Mouse (Mus musculus) kidney, adult 18-20 months (tissue): Measurements from ENCODE around the gene Smurf1.

Source experiments
- DNase-seq: peaks from one replicate; pipeline ENCODE4 v3.0.0; 2021

Smurf1 gene

DNA sequence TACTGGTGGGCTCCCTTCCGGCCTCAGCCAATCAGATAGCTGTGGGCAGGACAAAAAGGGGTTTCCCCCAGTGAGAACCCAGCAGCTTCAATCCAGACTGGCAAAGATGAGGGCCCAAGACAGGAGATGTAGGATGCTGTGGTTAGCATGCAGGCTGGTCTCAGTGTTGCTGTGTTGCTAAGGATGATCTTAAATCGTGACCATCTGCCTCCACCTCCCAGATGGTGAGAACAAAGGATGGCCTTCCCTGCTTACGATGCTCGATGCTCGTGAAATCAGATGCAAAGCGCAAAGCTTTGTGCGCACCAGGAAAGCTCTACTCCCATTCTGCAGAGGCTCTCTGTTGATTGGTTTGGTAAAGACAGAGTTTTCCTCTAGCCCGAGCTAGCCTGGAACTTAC, 104.7 kb downstream of the Smurf1 start:
- no peak for DNase-seq

DNA sequence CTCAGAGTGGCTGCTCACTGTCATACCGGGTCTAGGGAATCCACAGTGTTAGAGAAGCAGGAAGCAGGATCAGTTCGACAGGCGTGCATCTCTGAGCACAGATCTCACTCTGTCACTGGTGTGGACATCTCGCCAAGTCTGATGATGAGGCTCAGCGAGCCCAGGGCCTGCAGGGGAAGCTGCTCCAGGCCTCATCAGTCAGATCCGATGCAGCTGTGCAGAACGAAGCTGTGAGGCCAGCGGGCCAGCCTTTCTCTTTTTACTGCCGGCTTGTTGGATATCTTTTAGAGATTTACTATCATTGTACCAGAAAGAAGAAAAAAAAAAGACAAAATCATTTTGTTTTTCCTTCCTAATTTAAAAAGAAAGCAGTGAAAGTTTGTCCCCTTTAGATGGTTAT, 106.4 kb downstream of the Smurf1 start:
- DNase-seq = no peak

DNA sequence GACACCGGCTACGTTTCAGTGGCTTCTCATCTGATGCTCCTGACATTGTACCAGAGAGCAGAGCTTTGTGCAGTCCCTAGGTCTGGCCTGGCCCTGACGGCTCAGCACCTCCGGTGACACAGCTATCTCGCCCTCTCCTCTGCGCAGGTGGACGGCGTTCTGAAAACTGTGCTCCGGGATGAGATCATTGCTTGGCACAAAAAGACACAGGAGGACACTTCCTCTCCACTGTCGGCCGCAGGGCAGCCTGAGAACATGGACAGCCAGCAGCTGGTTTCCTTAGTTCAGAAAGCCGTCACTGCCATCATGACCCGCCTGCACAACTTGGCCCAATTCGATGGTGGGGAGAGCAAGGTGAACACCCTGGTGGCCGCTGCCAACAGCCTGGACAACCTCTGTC, 107.1 kb downstream of the Smurf1 start:
- DNase-seq = no peak

DNA sequence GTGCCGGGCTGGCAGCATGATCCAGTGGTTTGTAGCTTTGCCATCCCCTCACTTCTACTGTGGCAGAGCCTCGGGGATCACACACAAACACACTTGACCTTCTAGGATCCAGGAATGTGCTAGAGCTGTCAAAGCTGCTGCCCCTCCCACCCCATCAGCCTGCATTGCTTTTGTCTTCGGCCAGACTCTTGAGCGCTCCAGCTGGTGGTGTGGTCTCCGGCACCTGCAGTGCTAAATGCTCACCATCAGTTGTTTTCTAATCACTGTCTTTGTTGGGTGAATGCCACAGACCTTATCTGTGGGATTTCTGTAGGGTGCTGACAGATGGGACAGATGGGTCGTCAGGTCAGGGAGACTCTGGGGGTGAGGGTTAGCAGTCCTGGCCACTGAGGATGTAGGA, 109.7 kb downstream of the Smurf1 start:
- DNase-seq = no peak

DNA sequence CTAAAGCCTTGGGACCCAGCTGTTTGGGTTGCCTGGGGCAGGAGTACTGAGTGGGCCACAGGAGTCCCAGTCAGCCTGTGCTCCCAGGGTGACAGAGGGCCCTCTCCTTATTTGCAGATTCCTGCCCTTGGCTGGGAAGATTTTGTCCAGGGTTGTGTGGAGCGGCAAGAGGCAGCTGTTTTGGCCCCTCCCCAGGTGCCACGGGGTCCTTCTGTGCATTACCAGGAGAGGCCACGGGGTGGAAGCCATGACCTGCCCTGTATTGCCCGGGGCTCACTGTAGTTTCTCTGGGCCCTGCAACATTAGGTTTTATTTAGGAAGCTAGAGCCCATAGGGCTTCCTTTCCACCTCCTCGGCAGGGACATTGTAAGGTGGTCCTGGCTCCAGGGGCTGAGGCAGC, 111.7 kb downstream of the Smurf1 start:
- no peak for DNase-seq

DNA sequence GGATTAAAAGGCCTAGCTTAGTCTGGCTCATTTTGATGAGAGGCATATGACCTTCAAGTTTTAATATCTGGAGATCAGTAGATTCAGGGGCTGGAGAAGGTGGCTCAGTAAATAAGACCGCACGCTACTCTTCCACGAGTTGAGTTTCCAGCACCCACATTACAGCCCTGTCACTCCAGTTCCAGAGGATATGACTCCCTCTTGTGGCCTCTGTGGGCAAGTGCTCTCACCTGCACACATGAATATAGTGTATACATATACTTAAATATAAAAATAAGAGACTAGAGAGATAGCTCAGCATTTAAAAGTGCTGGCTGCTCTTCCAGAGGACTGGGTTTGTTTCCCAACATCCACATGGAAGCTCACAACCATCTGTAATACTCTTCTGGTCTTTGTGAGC, 113.8 kb downstream of the Smurf1 start:
- DNase-seq = no peak

DNA sequence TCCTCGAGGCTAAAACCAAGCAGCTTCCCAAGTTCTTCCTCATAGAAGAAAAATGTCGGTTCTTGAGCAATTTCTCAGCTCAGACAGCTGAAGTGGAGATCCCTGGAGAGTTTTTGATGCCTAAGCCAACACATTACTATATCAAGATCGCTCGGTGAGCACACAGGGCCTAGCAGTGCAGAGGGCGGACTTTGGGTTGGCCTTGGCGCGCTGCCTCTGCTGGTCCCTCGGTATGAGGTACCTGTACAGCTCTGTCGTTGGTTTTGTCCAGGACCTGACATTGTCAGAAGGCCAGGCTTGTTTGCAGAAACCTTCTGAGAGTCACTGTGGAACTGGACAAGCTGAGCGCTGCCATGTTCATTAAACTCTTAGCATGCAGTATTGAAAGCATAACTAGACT, 115.7 kb downstream of the Smurf1 start:
- no peak for DNase-seq

DNA sequence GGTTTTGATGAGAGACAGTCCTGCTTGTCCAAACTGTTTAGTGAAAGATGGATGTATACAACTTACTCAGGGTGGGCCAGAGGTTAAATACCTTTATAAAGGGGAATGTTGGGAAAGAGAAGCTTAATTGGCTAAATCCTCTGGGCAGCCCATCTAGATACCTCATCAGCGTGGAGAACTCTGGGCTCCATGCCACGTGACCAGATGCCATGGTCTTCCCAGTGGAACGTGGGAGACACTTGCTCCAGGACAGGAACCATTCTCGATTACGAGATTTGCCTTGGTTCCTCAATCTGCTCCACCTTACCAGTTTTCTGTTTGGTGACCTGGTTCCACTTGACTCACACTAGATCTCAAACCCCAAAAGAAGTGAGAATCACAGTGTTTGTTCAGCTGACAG, 116.9 kb downstream of the Smurf1 start:
- DNase-seq = no peak

DNA sequence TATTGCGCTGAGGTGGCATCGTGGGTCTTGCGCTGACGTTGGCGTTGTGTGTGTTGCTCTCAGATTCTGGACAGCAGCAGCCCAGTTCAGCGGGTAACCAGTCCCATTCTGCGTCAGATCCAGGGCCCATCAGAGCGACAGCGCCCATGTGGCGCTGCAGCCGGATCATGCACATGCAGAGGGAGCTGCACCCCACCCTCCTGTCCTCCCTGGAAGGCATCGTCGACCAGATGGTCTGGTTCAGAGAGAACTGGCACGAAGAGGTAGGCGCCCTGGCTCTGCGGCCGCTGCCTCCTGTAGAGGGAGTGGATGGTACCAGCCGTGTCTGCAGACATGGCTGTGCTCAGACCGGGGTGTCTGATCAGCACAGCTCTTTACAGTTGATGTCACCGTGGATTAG, 120.3 kb downstream of the Smurf1 start:
- DNase-seq = no peak

DNA sequence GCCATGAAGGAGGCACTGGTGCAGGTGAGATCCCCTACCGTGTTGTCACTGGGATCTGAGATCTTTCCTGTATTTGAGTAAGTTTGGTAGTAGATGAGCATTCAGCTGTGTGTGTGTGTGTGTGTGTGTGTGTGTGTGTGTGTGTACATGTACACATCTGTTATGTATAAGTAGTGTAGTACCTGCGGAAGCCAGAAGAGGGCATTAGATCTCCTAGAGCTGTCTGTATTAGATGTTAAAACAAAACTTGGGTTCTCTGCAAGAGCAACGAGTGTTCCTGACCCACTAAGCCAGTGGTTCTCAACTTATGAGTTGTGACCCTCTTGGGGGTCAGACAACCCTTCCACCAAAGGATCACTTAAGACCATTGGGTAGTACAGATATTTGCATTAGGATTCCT, 129.5 kb downstream of the Smurf1 start:
- DNase-seq = no peak

DNA sequence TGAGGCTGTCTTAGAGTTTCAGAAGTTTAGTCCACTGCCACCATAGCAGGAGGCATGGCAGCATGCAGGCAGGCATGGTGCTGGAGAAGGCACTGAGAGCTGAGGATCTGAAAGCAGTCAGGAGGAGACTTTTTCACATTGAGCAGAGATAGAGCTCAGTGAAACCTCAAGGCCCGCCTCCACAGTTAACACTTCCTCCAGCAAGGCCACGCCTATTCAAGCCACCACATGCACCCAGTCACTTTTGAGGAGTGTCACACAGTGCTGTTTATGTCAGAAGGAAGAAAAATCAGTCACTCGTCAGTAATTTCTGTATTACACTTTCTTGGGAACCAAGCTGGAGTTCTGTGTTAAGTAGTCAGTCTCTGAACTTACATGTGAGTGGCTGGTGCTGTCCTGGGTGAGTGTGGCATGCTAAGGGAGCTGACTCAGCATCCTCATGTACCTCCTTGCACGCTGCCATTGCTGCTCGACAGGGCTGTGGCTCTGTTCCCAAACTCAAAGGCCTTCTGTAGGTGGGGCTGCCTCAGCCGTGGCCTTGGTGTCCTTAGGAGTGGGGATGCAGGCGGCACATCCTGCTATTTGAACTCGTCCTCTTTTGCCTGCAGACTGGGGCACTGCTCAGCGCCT, 133.7 kb downstream of the Smurf1 start:
- no peak for DNase-seq

DNA sequence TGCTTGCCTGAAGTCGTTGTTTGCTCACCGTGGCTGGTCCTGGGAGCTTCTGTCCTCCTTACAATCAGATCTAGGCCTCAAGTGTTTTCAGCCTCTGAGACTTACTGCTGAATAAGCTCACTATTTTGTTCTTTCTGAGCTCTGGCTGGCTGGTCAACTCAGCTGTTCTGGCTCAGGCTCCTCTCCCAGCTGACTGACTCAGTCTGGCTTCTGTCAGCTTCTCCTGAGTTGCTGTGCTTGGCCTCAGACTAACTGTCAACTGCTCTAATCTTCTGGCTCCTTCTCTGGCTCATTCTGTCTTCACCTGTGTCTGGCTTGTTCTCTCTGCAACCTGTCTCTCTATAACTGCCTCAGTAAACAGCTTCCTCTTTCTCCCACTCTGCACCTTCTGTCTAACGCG, 136.0 kb downstream of the Smurf1 start:
- DNase-seq = no peak

DNA sequence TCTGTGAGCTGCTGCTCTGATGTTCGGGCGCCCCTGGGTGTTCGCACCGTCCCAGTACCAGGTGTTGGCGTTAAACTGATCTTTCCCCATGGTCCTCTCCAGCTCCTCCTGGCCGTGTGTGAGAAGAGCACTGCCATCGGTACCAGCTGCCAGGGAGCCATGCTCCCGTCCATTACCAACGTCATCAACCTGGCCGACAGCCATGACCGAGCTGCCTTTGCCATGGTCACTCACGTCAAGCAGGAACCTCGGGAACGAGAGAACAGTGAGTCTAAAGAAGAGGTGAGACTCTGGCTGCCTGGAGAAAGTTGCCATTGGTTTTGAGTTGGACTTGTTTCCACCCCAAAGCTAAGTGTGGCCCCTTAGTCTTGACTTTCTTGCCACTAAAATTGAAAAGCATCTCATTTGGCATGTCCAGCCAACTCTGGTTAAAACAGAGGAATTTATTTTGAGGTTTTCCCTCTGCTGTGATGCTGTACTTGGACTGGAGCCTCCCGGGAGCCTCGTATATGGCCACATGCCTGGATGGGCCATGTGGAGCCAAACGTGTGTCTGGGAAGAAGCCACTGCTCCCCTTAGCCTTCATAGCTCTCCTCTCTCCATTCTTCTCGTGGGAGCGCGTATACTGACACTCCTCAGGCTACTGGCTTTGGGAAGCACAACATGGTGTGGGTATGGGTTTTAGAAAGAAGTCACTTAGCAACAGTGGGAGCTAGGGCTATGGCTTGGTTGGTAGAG, 137.1 kb downstream of the Smurf1 start:
- no peak for DNase-seq
